Mouse (Mus musculus) skeletal muscle tissue, adult 2 months (tissue): ENCODE data around the gene Il10rb.

Source experiments
- DNase-seq: peaks from one replicate; pipeline ENCODE4 v3.0.0-alpha.2; 2012; ENCODE audit warnings: low read depth, low spot score

Gene Il10rb

DNA sequence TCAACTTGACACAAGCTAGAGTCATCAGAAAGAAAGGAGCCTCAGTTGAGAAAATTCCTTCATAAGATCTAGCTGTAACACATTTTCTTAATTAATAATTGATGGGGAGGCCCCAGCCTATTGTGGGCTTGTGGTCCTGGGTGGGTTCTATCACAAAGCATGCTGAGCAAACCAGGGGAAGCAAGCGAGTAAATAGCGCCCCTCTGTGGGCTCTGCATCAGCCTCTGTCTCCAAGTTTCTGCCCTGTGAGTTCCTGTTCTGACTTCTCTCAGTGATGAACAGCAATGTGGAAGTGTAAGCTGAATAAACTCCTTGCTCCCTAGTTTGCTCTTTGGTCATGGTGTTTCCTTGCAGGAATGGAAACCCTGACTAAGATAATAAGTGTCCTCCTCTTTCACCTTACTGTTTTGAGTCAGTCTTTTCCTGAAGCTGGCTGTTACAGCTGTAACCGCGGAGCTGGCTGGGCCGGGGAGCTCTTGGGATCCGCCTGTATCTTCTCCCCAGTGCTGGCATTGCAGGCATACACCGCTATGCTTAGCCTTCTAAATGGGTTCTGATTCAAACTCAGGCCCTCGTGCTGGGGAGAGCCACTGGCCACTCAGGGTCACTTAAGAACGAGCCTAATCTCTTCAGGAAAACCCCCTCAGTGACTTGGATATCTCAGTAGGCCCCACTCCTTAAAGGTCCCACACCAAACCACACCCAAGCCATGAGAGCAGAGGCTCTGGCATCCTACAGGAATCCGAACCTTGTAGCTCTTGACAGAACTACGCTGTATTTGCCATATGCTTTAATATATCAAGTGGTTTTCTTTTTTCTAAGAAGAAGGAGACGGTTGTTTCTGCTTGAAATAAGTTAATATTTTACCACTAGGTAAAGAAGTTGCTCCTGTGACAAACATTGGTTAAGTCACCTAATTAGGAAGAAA lies 44.4 kb downstream of the Il10rb start:
- DNase-seq: no peak

DNA sequence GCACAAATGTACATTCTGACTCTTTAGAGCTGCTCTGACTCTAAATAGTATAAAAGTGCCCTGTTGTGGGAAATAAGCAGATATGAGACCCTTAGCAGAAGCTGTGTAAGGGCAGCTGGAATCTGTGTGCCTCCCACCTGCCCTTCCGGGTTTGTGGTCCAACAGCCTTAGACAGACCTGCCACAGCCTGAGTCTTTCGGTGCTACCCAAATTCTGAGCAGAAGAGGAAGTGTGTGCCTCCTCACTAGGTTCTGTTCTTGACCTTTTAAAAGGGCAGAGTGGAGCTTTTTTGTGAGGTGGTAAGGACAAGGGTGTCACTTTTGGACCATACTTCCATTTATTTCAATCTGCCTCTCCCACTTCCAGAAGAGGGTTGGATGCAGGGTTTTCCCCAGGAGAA lies 46.0 kb downstream of the Il10rb start:
- no peak for DNase-seq

DNA sequence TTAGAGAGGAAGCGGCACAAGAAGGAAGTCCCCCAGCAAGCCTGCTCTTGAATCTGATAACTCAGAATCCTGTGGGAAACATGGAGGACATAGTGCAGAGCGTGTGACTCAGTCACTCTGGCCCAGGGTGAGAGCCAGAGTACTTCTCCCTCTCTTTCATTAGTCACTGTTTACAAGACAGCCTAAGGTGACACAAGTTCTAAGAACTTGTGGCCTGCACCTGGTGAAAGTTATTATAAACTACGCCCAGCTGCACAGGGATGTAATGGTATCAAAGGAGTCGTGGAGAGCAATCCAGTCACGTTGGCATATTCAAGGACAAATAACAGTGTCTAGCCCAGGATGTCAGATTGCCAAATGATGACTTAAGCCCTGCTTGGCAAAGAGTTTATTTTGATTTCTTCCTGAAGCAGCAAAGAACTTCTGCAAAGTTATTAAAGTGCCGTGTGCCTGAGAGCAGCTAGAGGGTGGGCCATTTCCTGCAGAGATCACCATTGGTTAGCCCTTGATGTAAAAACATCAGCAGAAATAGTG lies 46.5 kb downstream of the Il10rb start:
- peak; percentile 44 for DNase-seq

DNA sequence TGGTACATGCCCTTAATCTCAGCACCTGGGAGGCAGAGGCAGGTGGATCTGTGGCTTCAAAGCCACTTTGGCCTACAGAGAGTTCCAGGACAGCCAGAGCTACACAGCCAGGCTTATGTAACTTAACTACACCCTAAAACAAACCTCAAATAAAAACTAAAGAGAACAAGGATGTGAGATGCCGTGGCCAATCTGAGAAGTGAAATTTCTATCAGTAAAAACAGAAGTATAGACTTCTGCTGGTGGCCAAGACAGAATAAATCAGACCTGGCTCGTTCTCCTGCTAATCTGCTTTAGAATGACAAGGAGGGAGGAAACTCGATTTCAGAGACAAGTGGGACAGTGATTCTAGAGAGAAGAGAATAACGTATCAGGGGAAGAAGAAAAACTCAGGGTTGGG lies 49.9 kb downstream of the Il10rb start:
- no peak for DNase-seq

DNA sequence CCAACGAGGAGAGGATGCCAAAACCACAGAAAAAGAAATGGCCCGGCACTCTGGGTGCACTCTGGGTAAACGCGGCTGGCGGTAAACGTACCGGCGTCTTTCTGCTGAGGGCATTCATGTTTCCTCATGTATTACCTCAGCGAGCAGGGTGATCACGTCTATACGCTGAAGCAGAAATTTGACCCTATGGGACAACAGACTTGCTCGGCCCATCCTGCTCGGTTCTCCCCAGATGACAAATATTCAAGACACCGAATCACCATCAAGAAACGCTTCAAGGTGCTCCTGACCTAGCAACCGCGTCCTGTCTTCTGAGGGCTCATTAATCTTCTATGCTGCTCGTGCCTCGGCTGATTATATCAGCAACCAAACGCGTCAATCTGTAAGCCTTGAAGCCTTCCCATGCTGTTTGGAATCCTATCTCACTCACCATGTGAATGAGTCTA lies 52.4 kb downstream of the Il10rb start:
- no peak for DNase-seq

DNA sequence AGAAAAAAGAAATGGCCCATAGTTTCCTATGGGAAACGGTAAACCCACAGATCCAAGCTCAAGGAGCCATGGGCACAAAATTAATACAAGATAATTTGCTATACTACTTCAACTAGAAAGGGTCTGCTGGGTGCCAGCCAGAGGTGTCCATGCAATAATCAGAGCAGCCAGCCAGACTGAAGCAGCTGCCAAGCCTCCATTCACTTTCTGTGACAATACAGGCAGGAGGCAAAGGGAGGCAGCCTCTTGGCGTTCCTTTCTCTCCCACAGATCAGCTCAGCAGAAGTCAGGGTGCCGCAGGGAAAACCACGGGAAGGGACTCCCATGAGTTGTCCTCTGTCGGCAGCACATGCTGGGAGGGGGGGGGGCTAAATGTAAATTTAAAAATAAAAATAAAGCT lies 53.0 kb downstream of the Il10rb start:
- no peak for DNase-seq

DNA sequence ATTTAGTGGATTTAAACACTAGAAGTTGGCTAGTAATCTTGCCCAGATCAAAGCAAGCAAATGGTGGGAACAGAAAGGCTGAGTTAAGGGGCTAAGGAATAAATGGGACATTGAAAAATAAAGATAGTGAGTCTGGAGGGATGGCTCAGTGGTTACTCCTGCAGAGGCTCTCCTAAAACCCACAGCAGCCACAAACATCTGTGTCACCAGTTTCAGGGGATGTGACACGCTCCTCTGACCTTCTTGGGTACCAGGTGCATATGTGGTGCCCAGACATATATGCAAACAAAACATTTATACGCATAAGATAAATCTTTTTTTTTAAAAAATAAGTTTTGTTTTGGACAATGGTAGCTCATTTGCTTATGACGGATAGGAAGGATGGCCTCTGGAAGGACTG lies 53.4 kb downstream of the Il10rb start:
- DNase-seq: no peak

DNA sequence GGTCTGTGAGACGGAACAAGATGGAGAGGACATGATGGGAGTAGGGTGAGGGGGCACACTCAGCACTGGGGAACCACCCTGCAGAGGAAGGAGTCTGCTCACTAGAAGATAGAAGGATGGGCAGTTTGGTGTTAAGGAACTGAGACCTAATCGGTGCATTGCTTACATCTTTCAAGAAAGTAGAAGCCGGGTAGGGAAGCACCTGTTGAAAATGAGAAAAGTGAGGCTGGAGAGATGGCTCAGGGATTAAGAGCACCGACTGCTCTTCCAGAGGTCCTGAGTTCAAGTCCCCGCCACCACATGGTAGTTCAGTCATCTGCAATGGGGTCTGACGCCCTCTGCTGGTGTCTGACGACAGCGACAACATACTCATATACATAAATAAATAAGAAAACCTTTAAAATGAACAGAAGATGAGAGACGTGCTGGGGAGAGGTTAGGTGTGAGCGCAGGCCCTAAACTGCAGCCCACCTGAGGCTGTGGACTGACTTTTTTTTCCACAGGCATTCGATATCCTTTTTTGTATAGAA lies 53.9 kb downstream of the Il10rb start:
- no peak for DNase-seq

DNA sequence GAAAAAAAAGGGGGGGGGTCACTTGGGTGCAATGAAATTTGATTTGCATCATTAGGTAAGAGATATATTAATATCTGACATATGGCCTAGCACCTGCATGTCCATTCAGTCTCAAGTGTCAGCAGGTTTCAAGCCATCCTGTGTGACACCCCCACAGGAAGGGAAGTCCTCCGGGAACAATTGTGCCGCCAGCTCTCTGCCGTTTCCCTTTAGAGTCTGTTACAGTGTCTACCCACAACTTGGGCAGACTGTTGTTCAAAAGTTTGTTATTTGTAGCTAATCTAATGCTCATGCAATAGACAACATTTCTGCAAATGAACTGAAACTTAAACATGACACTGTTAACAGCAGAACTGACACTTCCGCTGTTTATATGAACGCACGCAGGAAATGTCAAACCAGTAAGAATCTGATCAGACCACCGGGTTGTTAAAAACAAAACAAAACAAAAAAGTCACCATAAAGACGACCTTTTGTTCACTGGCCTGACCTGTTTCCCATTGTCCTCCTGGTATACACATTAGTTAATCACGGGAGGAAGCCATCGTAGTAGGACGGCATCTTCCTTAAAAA lies 55.2 kb downstream of the Il10rb start:
- no peak for DNase-seq

DNA sequence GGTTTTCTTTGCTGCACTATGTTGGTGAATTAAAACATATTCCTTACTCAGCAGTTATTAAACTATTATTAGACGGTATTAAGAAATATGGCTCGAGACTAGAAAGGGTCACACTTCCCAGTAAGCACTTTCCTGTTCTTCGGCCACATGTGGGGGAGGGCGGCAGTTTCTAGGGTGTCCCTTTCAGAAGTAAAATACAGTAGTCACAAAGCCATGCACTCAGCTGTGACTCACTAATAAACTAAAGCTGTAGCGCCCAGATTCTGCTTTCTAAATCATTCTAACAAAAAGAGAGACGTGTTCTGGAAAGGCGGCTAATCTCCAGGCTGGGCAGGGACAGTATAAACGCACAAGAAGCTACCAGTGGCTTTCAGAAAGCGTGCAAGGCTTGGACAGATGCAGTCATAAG lies 55.8 kb downstream of the Il10rb start:
- DNase-seq: no peak

DNA sequence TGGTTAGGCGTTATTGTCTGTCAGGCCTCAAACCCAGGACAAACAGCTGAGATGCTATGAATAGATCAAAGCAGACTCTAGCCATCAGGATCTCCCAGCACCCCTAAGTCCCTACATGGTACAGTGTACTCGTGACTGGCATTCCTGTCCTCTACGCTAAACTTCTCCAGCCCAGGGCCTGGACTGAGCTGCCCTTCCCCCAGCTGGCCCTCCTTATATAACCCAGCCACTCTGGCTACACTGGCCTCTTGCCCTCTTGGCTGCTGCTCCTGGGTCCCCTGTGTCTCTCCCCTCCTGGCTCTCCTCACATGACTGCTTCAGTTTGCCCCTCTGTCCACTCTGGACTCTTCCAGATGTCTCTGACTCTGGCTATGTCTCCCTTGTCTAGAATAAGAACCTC lies 56.7 kb downstream of the Il10rb start:
- DNase-seq: no peak

DNA sequence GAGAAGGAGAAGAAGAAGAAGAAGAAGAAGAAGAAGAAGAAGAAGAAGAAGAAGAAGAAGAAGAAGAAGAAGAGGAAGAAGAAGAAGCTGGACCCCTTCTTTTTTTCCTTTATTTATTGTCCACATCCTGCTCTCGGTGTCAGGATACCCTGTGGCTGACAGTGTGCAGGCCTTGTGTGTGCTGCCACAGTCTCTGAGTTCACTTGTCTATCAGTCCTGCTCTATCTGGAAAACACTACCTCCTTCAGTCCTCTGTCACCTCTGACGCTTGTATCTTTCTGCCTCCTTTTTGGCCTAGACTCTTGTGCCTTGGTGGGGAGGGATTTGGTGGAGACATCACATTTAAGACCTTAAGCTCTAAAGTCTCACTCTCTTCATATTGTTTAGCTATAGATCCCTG lies 57.4 kb downstream of the Il10rb start:
- no peak for DNase-seq

DNA sequence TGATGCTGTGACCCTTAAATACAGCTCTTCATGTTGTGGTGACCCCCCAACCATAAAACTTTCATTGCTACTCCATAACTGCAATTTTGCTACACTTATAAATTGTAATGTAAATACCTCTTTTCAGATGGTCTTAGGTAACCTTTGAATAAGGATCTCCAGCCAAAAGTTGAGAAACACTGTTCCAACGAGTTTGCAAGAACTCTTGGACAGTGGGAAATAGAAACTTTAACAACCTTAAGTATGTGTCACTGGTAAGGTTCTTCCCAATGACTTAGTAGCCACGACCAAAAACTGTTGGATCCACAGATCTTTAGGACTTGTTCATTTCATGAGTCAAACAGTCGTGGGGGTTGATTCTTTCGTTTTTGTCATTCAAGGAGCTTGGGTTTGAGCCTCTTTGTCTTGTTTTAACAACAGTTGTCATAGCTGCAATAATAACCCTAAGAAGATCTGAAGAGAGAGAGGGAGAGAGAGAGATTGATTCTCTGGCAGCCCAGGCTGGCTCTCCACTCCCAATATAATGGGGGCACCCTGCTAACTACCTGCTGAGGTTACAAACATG lies 58.0 kb downstream of the Il10rb start:
- no peak for DNase-seq

DNA sequence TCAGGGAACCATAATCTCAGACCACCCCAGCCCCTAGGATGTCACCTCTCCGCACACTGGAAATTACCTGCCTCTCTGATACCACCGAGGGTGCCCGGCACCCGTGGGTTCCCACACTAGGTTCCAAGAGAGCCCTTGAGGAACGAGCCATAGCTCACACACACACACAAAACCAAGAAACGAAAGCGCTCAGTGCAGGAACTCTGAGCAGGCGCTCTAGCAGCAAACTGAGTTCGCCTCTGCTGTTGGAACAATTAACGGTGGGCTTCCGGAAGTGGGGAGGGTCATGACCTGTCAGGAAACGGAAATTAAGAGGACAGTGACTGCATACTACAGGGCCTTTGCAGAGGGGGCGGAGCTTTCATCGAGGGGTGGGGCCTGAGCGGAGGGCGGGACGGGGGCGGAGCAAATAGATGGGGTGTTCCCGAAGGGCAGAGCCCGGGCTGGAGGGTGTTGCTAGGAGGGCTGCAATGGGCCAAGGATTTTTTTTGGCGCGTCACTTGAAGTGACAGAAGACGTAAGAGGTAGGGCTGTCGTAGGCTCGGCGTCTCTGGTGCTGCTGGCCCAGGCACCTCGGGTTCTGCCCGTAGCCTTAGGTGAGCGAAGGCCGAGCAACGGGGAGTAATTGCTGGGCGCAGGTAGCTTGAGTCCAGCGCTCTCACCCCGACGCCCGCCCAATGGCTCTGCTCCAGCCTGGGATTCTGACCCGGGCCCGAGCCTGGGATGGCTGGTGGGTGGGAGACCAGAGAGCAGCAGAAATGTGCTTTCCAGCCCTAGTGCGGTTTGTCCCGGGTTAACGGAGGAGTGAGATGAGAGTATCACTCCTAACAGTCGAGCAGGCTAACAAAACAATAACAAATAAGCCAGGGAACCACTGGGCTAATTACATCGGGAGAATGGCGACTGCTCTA lies 58.9 kb downstream of the Il10rb start:
- DNase-seq: peak; percentile 91

DNA sequence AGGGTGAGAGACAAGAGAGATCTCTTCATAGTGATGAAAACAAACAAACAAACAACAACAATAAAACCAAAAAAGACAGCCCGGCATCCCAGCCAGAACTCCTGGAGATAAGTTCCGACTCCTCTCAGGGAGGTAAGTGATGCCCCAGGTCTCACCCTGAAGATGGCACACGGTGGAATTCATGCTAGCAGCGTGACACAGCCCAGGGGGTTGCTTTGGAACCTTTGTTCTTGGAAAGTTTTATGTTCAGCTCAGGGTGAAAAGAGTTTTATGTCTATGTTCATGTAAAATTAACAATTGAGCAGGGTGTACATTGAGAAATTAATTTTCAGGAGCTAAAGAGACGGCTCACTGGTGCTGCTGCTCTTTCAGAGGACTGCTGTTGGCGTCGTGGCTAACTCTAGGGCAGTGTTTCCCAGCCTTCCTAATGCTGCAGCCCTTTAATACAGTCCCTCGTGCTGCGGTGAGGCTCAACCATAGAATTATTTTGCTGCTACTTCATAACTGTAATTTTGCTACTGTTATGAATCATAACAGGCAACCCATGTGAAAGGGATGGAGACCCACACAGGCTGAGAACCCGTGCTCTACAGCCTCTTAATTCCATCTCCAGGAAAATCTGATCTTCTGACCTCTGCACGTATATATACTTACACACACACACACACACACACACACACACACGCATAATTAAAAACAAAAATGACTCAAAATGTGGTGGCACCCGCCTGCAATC lies 59.7 kb downstream of the Il10rb start:
- DNase-seq: no peak

DNA sequence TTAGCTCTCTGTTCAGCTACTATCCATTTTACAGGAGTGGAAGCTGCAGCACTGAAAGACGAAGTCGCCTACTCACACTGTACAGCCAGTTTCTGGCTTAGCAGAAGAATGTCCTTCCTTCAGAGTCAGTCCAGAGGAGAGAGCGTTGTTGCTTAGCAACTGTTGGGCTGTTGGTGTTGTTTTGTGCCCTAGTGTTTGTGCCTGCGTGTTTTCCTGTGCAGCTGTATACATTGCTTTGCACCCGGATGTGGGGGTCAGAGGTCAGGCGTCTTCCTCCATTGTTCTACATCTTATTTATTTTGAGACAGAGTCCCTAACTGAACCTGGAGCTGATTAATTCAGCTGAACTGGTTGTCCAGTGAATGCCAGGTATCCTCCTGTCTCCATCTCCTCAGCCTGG lies 60.6 kb downstream of the Il10rb start:
- DNase-seq: no peak

DNA sequence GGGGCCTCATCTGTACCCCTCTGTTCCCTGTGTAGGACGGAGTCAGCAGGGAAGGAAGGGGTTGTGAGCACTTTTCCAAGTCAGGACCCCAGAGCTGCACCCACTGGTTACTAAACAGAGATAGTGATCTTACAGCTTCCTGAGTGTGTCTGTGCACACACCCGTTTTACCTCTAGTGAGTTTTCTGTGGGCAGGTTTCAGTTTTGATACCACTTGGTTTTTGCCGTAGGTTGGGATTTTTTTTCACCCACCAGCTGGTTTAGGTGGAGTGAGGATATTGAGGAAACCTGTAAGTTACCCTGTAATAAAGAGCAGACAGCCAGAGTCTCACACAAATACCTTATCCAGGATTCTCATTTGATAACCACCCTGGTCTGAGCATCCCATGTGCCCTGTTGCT lies 64.5 kb downstream of the Il10rb start:
- DNase-seq: no peak

DNA sequence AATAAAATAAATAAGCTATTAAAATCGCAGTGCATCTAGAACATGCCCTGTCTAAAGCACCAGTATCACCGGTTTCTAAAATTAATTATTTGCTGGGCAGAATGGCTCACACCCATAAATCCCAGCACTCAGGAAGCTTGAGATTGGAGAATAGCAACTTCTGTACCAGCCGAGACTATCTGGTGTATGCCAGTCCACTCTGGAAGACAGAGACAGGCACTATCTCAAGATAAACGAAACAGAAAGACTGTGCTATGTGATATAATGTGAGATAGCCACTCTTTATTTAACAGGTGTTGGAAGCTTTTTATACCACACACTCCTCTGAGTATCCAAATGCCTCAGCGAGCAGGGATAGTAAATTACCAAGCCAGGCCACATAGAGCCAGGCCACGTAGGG lies 65.5 kb downstream of the Il10rb start:
- DNase-seq: no peak
